Mouse (Mus musculus): ENCODE data around the gene Mog.
A peak's percentile ranks its signal among the peaks of the same experiment; 100 is the strongest.

Gene Mog

GRCm38 (mm10) chr17:37022628-37023576, at the start of gene Mog:
Mog (minus strand) TSS chr17:37023398.
- no peak for DNase-seq (ENCODE audit: low spot score in 2 of 2)

- no peak for DNase-seq (ENCODE audit: low spot score in 2 of 2)
Measured at GRCm38 (mm10) chr17:37072730-37073276, 49.6 kb upstream of the Mog start.

- DNase-seq (ENCODE audit: low spot score in 2 of 2) = no peak
Measured at GRCm38 (mm10) chr17:37072080-37072729, 49.0 kb upstream of the Mog start.

GRCm38 (mm10) chr17:37070121-37070520, 46.9 kb upstream of the Mog start:
- DNase-seq (ENCODE audit: low spot score in 2 of 2) = no peak

GRCm38 (mm10) chr17:37067861-37068260, 44.7 kb upstream of the Mog start:
- no peak for DNase-seq (ENCODE audit: low spot score in 2 of 2)

- DNase-seq (ENCODE audit: low spot score in 2 of 2) = no peak
Measured at GRCm38 (mm10) chr17:37065993-37066392, 42.8 kb upstream of the Mog start.

GRCm38 (mm10) chr17:37063686-37064495, 40.7 kb upstream of the Mog start:
- DNase-seq (ENCODE audit: low spot score in 2 of 2) = no peak

- DNase-seq (ENCODE audit: low spot score in 2 of 2) = no peak
Measured at GRCm38 (mm10) chr17:37063063-37063462, 39.9 kb upstream of the Mog start.

GRCm38 (mm10) chr17:37062101-37062641, 39.0 kb upstream of the Mog start:
- no peak for DNase-seq (ENCODE audit: low spot score in 2 of 2)

GRCm38 (mm10) chr17:37061435-37061834, 38.2 kb upstream of the Mog start:
- no peak for DNase-seq (ENCODE audit: low spot score in 2 of 2)

GRCm38 (mm10) chr17:37056957-37057356, 33.8 kb upstream of the Mog start:
- no peak for DNase-seq (ENCODE audit: low spot score in 2 of 2)

- no peak for DNase-seq (ENCODE audit: low spot score in 2 of 2)
Measured at GRCm38 (mm10) chr17:37051745-37052144, 28.5 kb upstream of the Mog start.

GRCm38 (mm10) chr17:37050876-37051275, 27.7 kb upstream of the Mog start:
- DNase-seq (ENCODE audit: low spot score in 2 of 2) = no peak

- peak in 1 of 2 experiments; percentile 17 for DNase-seq (ENCODE audit: low spot score in 2 of 2)
Measured at GRCm38 (mm10) chr17:37050399-37050798, 27.2 kb upstream of the Mog start.

- DNase-seq (ENCODE audit: low spot score in 2 of 2) = peak; percentile 22 to 52
Measured at GRCm38 (mm10) chr17:37049570-37050310, 26.5 kb upstream of the Mog start.

GRCm38 (mm10) chr17:37048383-37048782, 25.2 kb upstream of the Mog start:
- DNase-seq (ENCODE audit: low spot score in 2 of 2) = peak in 1 of 2 experiments; percentile 9

- DNase-seq (ENCODE audit: low spot score in 2 of 2) = no peak
Measured at GRCm38 (mm10) chr17:37047981-37048380, 24.8 kb upstream of the Mog start.

GRCm38 (mm10) chr17:37047332-37047976, 24.3 kb upstream of the Mog start:
- DNase-seq (ENCODE audit: low spot score in 2 of 2) = peak; percentile 5 to 19

GRCm38 (mm10) chr17:37046312-37047112, 23.3 kb upstream of the Mog start:
- DNase-seq (ENCODE audit: low spot score in 2 of 2) = peak; percentile 51 to 63

Data from thymus, postnatal 10 days (tissue).